Mouse (Mus musculus): ENCODE results near the gene Tm9sf1.

The Tm9sf1 gene

GRCm38 (mm10) chr14:55590748-55591330, 52.8 kb downstream of the Tm9sf1 start, which contains the start of gene Psme2:
Gene Psme2, minus strand, starts transcription at chr14:55591113.
- peak; percentile 90 for DNase-seq (ENCODE audit: low read depth)

- DNase-seq (ENCODE audit: low read depth) = peak; percentile 67
These were observed 53.7 kb downstream of the Tm9sf1 start for GRCm38 (mm10) chr14:55589771-55590448.

DNA sequence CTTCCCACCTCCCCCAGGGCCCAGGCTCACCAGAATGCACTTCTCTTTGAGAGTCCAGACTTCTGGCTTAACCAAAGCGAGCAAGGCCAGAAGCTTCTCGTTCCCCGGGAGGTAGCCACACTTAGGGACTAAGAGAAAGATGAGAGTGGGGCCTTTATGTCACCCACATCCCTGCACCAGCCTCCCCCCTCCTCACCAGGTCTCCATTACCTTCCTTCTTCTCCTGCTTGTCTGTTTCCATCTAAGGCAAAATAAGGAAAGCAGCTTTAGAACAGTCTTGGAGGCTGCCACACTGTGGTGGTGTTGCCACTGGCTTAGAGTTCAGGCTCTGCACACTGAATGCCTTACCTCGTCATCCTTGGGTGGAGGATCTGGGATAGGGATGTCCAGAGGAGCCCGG, 54.3 kb downstream of the Tm9sf1 start:
- DNase-seq (ENCODE audit: low read depth) = no peak

GRCm38 (mm10) chr14:55586149-55586548, 57.5 kb downstream of the Tm9sf1 start:
- no peak for DNase-seq (ENCODE audit: low read depth)
